Mouse (Mus musculus) olfactory bulb, adult 2 months (tissue): ENCODE data around the gene Kcnb1. TPM values are rescaled to one million over a fixed set of nuclear protein-coding genes. Genes with fewer than 3 reads are reported as not detected.

Source experiments
- H3K27ac ChIP-seq: fragments of 200-500 bp; 2 replicates; pipeline ENCODE4 v1.5.1; 2012; ENCODE audit warnings: low read depth, low read length; ENCODE audit not compliant: insufficient read depth
- H3K4me1 ChIP-seq: fragments of 200-500 bp; 2 replicates; pipeline ENCODE4 v1.6.1; 2012; ENCODE audit warnings: low read length; ENCODE audit not compliant: control insufficient read depth, insufficient read depth
- H3K4me3 ChIP-seq: fragments of 200-500 bp; 2 replicates; pipeline ENCODE4 v1.5.1; 2012; ENCODE audit warnings: mild to moderate bottlenecking, low read depth, low read length, moderate library complexity; ENCODE audit not compliant: insufficient read depth
- CTCF ChIP-seq: fragments of 200-500 bp; IDR thresholded peaks from 2 replicates; pipeline ENCODE4 v1.5.1; 2012; ENCODE audit warnings: low read depth, mild to moderate bottlenecking, low read length, moderate library complexity; ENCODE audit not compliant: insufficient read depth
- POLR2A ChIP-seq: fragments of 200-500 bp; IDR thresholded peaks from 2 replicates; pipeline ENCODE4 v1.6.1; 2012; ENCODE audit warnings: mild to moderate bottlenecking, low read depth, low read length, moderate library complexity; ENCODE audit not compliant: insufficient read depth
- WGBS: fragments of 180-500 bp; shearing (Covaris S2); methylation state at CpG from one replicate; pipeline ENCODE4 v1.1.7; 2018; 5-methylcytosine and 5-hydroxymethylcytosine counted together
- polyA plus RNA-seq: library from polyadenylated mRNA; stranded (reverse); fragments of >200 nt; gene quantifications from 2 replicates; pipeline ENCODE4 v1.2.4, GENCODE M21; 2012; ENCODE audit warnings: low replicate concordance; ENCODE audit not compliant: missing spikeins, insufficient read depth, insufficient read length

The Kcnb1 gene
- polyA plus RNA-seq, 1 experiment = 145 TPM

- Histone ChIP-seq H3K4me1 (peaks cover 24% of the 10 kb centered on the region), H3K27ac (no peak overlapping the region), H3K4me3 (no peak overlapping the region)
- TF ChIP-seq POLR2A (no peak), CTCF (no peak)
- 75% methylated on average over 5 of the region's 5 CpGs for WGBS
Measured at GRCm38 (mm10) chr2:167056942-167057323, 133.0 kb downstream of the Kcnb1 start.

GRCm38 (mm10) chr2:167056210-167056941, 133.6 kb downstream of the Kcnb1 start:
- H3K4me3 ChIP-seq = no peak overlapping the region
- no peak for TF ChIP-seq CTCF
- no peak for TF ChIP-seq POLR2A
- H3K4me1 ChIP-seq = peaks cover 19% of the 10 kb centered on the region
- 96% methylated on average over 15 of the region's 15 CpGs for WGBS
- H3K27ac ChIP-seq = no peak overlapping the region

GRCm38 (mm10) chr2:167055386-167055785, 134.6 kb downstream of the Kcnb1 start:
- H3K4me1 ChIP-seq = peaks cover 16% of the 10 kb centered on the region
- TF ChIP-seq POLR2A = no peak
- 52% methylated on average over 15 of the region's 15 CpGs for WGBS
- no peak overlapping the region for H3K4me3 ChIP-seq
- H3K27ac ChIP-seq = no peak overlapping the region

- TF ChIP-seq CTCF = no peak
- TF ChIP-seq POLR2A = no peak
- WGBS = 48% methylated on average over 9 of the region's 9 CpGs
- Histone ChIP-seq H3K4me3 (no peak overlapping the region), H3K27ac (no peak overlapping the region), H3K4me1 (peaks cover 12% of the 10 kb centered on the region)
Measured at GRCm38 (mm10) chr2:167053127-167053844, 136.7 kb downstream of the Kcnb1 start.

GRCm38 (mm10) chr2:167048698-167049358, 141.1 kb downstream of the Kcnb1 start:
- Histone ChIP-seq H3K4me3 (no peak overlapping the region), H3K27ac (no peak overlapping the region), H3K4me1 (peaks cover 6% of the 10 kb centered on the region; the same call in 1 of the 2 replicates)
- 81% methylated on average over 8 of the region's 8 CpGs for WGBS
- no peak for TF ChIP-seq CTCF
- TF ChIP-seq POLR2A = no peak

- WGBS = 67% methylated on average over 10 of the region's 10 CpGs
- Histone ChIP-seq H3K4me1 (peaks cover 6% of the 10 kb centered on the region; the same call in 1 of the 2 replicates), H3K4me3 (no peak overlapping the region), H3K27ac (no peak overlapping the region)
- no peak for TF ChIP-seq CTCF
Measured at GRCm38 (mm10) chr2:167048223-167048622, 141.7 kb downstream of the Kcnb1 start.

Other genes starting within 250 kb of the Kcnb1 start
- gene Stau1, start 193.9 kb downstream of the Kcnb1 start, polyA plus RNA-seq = not detected in 2 replicates
- gene Ddx27, start 175.0 kb downstream of the Kcnb1 start, polyA plus RNA-seq = not detected in 2 replicates
- gene Znfx1, start 127.1 kb downstream of the Kcnb1 start, polyA plus RNA-seq = not detected in 2 replicates
- gene Ptgis, start 50.4 kb upstream of the Kcnb1 start, polyA plus RNA-seq = not detected in 2 replicates
- gene B4galt5, start 159.0 kb upstream of the Kcnb1 start, polyA plus RNA-seq = not detected in 2 replicates
- not detected in 2 replicates for gene Slc9a8, start 231.6 kb upstream of the Kcnb1 start, polyA plus RNA-seq